Mouse (Mus musculus) layer of hippocampus, postnatal 36 days (tissue): Measurements from ENCODE around the gene Prrt1. TPM values are rescaled to one million over a fixed set of nuclear protein-coding genes. Genes with fewer than 3 reads are reported as not detected.
A peak's percentile ranks its signal among the peaks of the same experiment; 100 is the strongest.

Experiments used
- DNase-seq, 2 experiments: peaks; one replicate each; pipeline ENCODE4 v3.0.0; 2022
- total RNA-seq, 2 experiments: library from RNA; stranded (reverse); gene quantifications; 2 replicates each; pipeline ENCODE4 v1.2.3; 2021

Gene Prrt1
- 100 to 1,000 TPM; 317 to 352 TPM for total RNA-seq

DNA sequence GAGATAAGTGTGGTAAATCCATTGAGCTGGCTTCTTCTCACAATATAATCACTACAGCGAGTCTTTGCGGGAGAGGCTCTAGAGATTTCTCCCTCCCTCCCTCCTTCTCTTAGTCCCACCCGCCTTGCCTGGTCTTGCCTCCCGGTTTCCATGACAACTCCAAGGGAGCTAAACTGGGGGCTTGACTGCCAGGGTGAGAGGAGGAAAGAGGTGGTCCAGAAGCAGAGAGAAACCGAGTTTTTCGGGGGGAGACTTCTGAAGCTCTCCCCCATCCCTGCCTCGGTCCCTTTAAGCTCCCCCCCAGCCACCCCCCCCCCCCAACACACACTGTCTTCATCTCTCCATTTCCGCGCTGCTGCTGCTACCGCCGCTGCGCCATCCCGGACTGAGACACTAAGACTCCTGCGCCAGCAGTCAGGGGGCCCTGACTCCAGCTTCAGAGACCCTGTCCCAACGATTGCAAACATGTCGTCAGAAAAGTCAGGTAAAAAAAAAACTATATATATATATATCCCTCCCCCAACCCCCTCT, at the start of gene Prrt1:
Gene Prrt1, plus strand, starts transcription at position 313 of the 531 bp plus-strand sequence.
- DNase-seq: peak in 1 of 2 experiments; percentile 68

DNA sequence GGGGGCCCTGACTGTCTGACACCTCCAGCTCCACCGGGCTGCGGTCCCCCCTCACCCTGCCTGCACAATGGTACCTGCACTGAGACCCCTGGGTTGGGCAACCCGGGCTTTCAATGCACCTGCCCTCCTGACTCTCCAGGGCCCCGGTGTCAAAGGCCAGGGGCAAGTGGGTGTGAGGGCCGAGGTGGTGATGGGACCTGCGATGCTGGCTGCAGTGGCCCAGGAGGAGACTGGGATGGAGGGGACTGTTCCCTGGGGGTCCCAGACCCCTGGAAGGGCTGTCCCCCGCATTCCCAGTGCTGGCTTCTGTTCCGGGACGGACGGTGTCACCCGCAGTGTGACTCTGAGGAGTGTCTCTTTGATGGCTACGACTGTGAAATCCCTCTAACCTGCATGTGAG, 46.8 kb upstream of the Prrt1 start:
- no peak for DNase-seq

DNA sequence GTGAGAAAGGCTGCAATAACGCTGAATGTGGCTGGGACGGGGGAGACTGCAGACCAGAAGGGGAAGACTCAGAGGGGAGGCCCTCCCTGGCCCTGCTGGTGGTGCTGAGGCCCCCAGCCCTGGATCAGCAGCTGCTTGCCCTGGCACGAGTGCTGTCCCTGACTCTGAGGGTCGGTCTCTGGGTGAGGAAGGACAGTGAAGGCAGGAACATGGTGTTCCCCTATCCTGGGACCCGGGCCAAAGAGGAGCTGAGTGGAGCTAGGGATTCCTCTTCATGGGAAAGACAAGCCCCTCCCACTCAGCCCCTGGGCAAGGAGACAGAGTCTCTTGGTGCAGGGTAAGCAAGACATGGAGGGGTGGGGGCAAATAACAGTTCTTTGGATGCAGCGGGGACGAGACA, 45.9 kb upstream of the Prrt1 start:
- no peak for DNase-seq

DNA sequence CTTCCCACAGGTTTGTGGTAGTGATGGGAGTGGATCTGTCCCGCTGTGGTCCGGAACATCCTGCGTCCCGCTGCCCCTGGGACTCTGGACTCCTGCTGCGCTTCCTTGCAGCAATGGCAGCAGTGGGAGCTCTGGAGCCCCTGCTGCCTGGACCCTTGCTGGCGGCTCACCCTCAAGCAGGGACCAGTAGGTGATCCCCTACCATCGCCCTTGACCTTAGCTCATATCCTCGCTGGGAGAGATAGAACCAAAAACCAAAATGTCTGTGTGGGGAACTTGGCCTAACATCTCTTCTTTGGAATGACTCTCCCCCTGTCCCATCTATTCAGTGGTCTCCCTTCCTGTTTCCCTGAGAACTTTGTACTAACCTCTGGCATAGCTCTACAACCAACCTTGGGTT, 45.5 kb upstream of the Prrt1 start:
- DNase-seq: no peak

DNA sequence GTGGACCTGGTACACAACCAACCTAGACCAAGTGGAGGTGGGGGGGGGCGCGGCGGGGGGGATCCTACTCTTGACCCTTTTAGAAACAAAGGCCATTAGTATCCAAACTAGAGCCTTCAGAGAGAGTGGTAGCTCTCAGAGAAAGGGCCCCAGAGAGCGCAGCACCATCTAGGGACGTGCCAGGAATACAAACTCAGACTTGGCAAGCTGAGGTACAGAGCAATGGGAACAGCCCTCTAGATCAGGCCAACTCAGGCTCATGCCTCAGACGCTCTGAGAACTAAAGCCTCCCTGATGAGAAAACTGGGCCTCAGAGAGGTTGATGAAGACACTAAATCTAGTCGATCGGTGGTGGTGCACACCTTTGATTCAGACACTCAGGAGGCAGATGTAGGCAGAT, 44.2 kb upstream of the Prrt1 start:
- DNase-seq: no peak

DNA sequence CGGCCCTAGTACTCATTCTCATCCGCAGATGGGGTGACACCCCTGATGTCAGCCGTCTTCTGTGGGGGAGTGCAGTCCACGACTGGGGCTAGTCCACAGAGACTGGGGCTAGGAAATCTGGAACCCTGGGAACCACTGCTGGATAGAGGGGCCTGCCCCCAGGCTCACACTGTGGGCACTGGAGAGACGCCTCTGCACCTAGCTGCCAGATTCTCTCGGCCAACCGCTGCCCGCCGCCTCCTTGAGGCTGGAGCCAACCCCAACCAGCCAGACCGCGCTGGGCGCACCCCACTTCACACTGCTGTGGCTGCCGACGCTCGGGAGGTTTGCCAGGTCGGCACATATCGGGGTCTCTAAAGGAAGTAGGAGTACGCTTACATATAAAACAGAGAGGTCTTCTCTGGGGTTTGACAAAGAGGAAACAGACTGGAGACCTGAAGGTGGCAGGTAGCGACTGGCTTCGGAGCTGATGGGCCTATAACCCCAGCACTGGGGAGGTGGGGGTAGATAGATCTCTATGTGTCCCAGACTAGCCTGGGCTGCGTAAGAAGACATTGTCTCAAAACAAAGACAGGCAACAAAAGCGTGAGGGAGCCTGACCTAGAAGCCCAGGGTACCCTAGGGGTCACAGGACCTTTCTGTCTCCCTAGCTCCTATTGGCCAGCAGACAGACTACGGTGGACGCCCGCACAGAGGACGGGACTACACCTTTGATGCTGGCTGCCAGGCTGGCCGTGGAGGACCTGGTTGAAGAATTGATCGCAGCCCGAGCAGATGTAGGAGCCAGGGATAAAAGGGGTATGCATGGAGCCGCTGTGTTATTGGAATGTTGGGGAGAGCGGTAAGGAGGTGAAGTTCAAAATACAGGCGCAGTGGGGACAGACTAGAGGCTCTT, 43.2 kb upstream of the Prrt1 start:
- no peak for DNase-seq

DNA sequence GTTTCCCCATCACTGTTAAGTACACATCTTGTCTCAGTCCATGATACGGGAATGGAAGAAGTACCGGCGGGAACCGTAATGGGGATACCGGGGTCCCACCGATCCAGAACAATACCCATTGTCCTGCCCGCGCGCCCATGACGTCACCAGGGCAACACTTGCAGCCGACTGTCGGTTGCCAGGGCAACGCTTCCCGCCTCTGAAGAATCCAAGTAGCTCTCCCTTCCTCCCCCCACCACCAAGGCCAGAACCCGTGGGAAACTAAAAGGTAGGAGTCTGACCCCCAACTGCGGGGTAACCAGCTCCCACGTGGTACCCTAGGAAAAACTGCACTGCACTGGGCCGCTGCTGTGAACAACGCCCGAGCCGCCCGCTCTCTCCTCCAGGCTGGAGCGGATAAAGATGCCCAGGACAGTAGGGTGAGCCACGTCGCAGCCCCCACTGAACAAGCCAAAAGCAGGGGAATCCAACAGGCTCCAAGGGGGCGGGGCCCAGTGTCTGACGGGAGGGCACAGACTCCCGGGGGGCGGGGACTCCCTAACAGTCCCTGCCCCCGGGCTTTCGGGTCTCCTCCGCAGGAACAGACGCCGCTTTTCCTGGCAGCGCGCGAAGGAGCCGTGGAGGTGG, 42.4 kb upstream of the Prrt1 start:
- DNase-seq: peak; percentile 80 to 84

DNA sequence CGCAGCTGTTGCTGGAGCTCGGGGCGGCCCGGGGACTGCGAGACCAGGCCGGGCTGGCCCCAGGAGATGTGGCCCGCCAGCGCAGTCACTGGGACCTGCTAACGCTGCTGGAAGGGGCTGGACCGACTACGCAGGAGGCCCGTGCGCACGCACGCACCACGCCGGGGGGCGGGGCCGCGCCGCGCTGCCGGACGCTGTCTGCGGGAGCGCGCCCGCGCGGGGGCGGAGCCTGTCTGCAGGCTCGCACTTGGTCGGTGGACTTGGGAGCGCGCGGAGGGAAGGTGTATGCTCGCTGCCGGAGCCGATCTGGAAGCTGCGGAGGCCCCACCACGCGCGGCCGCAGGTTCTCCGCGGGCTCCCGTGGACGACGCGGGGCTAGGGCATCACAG, 41.9 kb upstream of the Prrt1 start:
- DNase-seq: peak; percentile 98

DNA sequence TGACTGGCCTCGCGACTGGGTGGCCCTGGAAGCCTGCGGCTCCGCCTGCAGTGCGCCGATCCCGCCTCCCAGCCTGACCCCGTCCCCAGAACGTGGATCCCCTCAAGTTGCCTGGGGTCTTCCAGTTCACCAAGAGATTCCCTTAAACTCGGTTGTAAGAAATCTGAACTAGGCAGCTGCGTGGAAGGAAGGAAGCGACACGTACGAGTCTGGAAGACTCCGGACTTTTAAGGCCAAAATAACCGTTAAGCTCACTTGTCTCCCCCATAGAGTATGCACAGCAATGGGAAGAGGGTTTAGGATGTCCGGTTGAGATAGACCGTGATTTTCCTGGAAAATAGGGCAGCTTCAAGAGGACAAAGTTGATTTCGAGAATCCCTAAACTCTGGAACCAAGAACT, 41.5 kb upstream of the Prrt1 start:
- DNase-seq: no peak

DNA sequence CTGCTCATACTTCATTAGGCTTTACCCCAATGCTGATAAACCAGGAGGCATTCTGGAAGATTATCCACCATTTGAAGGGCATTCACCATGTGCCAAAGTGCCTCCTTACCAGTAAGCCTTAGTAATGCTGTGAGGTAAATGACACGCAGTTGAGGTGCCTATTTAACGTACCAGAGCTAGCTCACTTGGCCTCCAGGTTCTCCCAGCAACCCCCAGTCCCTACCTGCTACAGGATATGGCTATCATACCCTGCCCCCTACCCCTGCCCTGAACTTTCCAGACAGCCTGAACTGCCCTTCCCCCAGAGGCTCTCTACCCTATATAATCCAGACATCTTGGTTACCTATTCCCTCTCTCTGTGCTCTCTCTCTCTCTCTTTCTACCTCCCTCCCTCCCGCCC, 40.6 kb upstream of the Prrt1 start:
- no peak for DNase-seq

DNA sequence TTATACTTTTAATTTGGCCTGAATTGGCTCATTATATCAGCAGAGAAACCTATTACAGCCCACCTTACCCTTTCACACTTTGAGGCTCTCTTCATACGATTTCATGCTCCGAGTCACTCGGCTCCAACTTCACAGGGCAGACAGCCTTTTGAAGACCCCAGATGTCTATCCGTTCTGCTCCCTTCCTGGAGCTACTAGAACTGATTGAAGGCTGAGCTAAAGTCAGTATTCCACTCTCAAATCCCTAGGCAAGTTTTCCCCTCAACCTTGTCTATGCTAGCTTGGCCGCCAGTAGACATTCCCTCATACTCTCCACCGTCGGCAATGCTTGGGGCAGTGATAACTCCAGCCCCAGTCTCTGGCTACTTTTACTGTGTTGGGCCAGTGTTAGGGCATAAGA, 40.1 kb upstream of the Prrt1 start:
- no peak for DNase-seq

DNA sequence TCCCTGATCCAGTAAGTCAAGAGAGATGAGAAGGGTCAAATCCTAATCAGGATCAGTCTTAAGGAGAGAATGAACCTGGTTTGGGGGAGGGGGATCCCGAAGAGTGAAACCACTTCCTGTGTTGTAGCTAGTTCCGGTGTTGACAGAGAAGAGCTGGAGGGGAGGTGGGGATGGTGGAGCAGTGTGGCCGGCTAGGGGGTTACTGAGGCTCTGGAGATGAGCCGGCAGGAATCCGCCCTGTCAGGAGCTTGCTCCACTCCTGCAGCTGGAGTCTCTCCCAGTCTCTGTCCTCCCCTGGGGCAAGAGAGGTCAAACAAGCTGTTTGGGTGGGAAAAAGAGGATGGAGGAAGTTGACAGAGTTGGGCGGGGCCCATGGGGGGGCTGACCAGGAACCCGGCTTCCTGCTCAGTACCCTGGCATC, 39.6 kb upstream of the Prrt1 start, which contains the start of gene Gpsm3:
Gene Gpsm3, plus strand, starts transcription at position 126 of the 421 bp plus-strand sequence.
- DNase-seq: no peak

DNA sequence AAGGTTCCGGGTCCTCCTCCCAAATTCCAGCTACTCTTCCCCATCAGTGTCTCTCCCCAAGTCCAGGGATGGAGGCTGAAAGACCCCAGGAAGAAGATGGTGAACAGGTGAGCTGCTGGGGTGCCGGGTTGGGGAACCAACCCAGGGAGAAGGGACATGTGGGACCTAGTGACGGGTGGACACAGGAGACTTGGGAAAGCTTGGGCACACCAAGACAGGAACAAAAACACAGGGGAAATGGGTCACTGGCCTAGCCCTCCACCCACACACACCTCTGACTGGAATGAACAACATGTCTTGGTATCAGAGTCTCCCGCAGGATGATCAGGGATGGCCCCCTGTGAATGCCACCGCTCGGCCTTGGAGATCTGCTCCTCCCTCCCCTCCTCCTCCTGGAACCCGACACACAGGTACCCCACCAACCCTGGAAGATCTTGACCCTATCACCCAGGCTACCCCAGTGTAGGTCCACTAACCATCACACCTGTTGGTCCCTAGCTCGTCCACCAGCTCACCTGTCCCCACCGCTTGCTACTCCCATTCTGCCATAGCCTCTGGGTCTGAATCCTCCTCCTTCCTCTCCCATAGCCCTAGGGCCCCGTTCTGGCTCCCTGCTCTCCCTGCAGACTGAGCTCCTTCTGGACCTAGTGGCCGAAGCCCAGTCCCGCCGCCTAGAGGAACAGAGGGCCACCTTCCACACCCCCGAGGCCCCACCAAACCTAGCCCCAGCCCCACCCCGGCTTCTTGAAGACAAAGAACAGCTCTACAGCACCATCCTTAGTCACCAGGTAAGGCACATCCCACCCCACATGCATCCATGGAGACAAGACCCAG, 39.0 kb upstream of the Prrt1 start:
- DNase-seq: no peak

DNA sequence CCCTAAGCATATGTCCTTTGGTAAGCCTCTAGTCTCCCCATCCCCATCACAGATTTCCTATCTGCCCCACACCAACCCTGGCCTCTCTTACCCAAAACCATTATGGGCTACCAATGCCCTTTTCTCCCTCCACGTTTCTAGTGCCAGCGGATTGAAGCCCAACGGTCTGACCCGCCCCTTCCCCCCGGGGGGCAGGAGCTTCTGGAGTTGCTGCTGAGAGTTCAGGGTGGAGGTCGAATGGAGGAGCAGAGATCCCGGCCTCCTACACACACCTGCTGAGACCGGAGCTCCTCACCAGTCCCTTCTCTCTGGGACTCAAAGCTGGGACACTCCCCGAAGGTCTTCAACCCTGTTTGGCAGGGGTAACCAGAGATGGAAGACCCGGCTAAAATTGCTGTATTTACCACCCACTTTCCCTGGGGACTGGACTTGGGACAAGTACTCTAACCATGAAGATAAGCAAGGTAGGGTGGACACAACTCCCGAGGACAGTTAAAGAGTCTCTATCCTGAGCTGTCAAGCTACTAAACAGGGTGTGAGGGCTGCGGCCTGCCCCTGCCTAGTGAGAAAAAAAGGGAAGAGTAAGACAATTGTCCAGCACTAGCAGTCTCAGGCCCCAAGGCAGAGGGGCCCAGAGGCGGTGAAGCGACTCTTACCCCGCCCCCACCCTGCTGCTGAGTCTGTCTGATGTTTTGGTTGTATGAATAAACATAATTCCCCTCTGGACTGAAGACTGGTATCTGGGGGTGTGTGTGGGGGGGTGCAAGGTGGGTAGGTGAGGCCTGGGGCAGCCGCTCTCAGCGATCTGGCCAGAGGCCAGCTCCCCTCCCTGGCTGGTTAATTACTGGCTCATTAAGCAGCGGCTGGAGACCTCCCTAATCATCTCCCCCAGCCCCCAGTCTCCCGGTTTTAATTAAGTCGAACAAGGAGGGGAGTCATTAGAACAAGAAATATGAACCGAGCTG, 38.0 kb upstream of the Prrt1 start, which contains the start of gene Pbx2:
Gene Pbx2, plus strand, starts transcription at position 238 of the 965 bp plus-strand sequence.
- DNase-seq: no peak

DNA sequence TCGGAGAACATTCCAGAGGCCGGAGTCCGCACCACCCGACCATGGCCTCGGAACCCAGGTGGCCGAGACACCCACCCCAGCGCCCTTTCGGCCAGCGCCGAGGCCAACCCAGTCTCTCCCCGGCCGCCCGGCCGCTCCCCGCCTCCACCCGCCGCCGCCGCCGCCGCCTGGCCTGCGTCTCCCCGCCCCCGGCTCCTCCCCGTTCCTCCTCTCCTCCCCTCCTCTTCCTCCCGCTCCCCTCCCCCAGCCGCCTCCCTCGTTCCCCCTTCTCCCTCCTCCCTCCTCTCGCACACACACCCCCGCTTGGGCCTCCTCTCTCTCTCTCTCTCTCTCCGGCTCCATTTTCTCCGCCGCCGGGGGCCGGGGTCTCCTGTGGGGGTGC, 37.3 kb upstream of the Prrt1 start:
- peak; percentile 79 to 81 for DNase-seq

DNA sequence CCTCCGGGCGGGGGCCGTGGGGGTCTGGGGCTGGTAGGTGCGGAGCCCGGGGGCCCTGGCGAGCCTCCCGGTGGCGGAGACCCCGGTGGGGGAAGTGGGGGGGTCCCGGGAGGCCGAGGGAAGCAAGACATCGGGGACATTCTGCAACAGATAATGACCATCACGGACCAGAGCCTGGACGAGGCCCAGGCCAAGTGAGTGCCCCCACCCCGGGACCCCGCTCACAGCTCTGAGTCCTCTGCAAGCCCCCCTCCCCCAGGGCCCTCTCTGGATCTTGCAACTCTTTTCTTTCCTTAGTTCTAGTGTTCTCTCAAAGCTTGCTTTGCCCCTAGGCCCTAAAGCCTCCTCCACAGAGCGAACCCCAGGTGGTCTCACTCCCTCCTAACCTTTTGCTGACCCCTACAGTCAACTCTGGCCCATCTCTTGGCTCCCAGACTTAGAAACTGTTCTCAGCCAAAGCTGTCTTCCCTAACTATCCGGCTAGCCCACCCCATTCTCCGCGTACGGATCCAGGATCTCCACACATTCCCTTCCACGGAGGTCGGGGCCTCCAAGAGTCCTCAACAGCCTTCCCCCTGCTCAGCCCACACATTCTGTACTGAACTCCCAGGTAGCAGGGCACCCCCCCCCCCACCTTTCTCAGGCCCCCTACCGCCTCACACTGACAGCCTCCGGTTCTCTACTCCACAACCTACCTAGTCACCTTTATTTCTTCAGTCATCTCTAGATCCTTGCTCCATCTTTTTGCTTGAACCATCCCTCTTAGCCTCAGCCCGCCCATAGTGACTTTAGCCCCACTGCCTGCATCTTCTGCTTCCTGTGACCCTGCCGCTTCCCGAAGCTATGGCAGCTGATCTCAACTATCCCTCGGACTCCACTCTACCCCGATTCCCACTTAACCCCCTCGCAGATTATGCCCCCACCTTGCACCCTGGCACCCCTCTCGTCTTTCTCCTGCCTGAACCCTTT, 36.5 kb upstream of the Prrt1 start:
- no peak for DNase-seq

DNA sequence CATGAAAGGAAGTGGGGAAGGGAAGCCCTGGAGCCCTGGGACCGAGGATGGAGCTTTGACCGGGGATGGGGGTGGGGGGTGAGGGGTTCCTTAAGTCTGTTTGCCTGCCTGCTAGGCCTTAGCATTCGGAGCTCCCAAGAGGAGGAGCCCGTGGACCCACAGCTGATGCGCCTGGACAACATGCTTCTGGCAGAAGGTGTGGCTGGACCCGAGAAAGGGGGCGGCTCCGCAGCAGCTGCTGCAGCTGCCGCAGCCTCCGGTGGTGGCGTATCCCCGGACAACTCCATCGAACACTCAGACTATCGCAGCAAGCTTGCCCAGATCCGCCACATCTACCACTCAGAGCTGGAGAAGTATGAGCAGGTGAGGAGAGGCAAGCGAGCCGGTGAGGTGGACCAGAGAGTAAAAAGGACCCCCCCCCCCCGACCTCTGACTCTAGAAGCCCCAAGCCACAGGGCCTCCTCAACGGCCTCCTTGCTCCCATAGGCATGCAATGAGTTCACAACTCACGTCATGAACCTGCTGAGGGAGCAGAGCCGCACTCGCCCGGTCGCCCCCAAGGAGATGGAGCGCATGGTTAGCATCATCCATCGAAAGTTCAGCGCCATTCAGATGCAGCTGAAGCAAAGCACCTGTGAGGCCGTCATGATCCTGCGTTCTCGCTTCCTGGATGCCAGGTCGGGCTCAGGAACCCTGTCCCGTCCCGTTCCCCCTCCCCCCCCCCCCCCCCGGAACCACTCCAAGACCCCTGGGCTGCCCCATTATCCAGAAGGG, 35.4 kb upstream of the Prrt1 start:
- no peak for DNase-seq

DNA sequence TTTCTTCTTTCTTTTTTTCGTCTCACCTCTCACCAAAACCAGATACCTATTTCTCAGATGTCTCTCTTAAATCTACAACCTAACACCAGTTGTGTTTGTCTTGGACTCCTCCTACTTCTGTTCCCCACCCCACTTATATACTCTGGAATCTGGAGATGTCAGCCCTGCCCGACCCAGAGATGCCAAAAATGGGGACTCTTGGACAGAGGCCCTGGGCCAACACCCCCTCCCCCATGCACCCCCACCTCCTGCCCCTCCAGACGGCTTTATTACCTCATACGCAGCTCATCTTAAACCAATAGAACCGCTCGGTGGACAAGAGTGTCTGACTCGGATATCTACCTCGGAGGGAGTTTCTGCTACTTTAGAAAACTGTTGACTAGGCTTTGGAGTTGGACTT, 33.2 kb upstream of the Prrt1 start:
- DNase-seq: no peak

DNA sequence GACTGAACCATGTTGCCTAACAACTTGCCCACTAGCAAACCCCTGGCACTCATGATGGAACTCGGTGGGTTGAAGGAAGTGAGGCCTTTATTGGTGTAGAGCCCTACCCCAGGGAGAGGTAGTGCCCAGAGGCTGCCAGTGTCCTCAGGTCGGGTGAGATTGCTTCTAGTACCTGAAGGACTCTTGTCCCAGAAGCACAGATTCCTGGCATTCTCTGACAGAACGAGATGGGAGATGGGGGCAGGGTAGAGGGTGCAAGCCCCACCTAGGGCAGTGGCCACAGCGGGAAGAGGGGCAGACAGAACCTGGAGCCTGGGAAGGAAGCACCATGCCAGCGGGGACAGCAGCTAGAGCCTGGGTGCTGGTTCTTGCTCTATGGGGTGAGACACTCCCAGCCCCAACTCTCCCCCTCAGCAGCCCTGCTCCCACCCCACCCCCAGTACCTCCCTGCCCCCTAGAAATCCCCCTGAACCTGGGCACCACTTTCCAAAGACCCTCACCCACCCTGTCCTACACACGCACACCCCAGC, 31.7 kb upstream of the Prrt1 start, which contains the start of gene Ager:
Gene Ager, plus strand, starts transcription at position 297 of the 530 bp plus-strand sequence.
- DNase-seq: peak in 1 of 2 experiments; percentile 5
